In the genomic region with DNA sequence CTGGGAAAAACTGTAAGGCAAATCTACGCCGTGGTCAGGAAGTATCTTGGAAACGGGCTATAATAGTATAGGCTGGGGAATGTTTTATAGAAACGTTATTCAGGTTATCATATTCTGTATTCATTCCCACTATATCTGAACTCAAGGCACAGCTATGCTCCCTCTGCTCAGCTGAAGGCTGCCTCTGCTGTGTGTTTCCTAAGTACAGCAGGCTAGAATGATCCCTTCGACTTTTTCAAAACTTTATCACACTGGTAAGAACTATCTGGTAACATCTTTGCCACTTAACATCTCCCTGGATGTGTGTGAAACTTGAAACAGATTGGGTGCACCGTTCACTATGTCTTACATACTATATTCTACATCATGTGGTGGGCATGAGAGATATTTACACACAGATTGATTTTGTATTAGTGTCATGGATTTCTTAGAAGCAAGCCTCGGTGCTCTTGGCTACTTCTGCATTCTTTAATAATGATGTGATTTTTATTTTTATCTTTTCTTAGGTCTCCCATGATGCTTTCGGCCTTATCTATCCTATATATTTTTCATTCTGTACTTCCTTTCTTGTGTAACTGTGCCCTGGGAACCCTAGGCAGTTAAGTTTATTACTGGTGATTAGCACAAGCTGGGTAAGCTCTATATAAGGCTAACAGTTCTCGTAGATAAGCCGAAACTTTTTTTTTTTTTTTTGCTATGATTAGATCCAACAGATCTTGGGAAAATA, we compare ENCODE assay signal across 32 mouse cellular contexts. TPM values are rescaled to one million over a fixed set of nuclear protein-coding genes. Genes with fewer than 3 reads are reported as not detected.
"Had no signal": no experiment of that assay in that cellular context is flagged by ENCODE, and none has a peak within 500 bp of the region (broad histone marks: within the 10 kb centered on the region; RNA-seq: fewer than 3 reads in every experiment).

No protein-coding gene starts in this region.

- H3K9ac ChIP-seq: heart, embryonic 12.5 days; hindbrain, embryonic 12.5 days; hindbrain, embryonic 14.5 days; kidney, embryonic 15.5 days; limb, embryonic 12.5 days; liver, embryonic 13.5 days; liver, embryonic 15.5 days; liver, postnatal 0 days had no signal

- ATAC-seq: hindbrain, embryonic 16.5 days; inflammation-experienced regulatory T-cells, adult 6 months; liver, postnatal 0 days had no signal

- H3K9me3 ChIP-seq: heart, embryonic 12.5 days; hindbrain, embryonic 10.5 days; hindbrain, embryonic 12.5 days; kidney, embryonic 15.5 days; limb, embryonic 10.5 days; limb, embryonic 12.5 days; liver, embryonic 13.5 days; liver, embryonic 15.5 days had no signal

- H3K36me3 ChIP-seq: heart, embryonic 12.5 days; hindbrain, embryonic 10.5 days; hindbrain, embryonic 12.5 days; kidney, embryonic 15.5 days; limb, embryonic 10.5 days; limb, embryonic 12.5 days; liver, embryonic 13.5 days; liver, embryonic 15.5 days had no signal

- DNase-seq: gastrocnemius, postnatal 25 days; heart, postnatal 10 days; heart, postnatal 4 days; kidney, adult 11 months; kidney, adult 2 months; kidney, adult 9 months; kidney, postnatal 14 days; kidney, postnatal 36 days; layer of hippocampus, adult 9-11 months; layer of hippocampus, postnatal 36 days; liver; liver, embryonic 13.5 days; liver, postnatal 0 days had no signal

- H3K27me3 ChIP-seq: heart, embryonic 12.5 days; hindbrain, embryonic 12.5 days; kidney, embryonic 15.5 days; limb, embryonic 12.5 days; liver, embryonic 13.5 days; liver, embryonic 15.5 days had no signal

- H3K4me3 ChIP-seq: heart, embryonic 12.5 days; hindbrain, embryonic 10.5 days; hindbrain, embryonic 12.5 days; kidney, embryonic 15.5 days; limb, embryonic 10.5 days; limb, embryonic 12.5 days; liver, embryonic 13.5 days; liver, embryonic 15.5 days had no signal

- H3K4me1 ChIP-seq: heart, embryonic 12.5 days; hindbrain, embryonic 10.5 days; hindbrain, embryonic 12.5 days; kidney, embryonic 15.5 days; limb, embryonic 10.5 days; limb, embryonic 12.5 days; liver, embryonic 13.5 days; liver, embryonic 15.5 days had no signal

- H3K4me2 ChIP-seq: heart, embryonic 12.5 days; hindbrain, embryonic 12.5 days; hindbrain, embryonic 14.5 days; kidney, embryonic 15.5 days; limb, embryonic 12.5 days; liver, embryonic 11.5 days; liver, embryonic 13.5 days; liver, embryonic 15.5 days had no signal

- H3K27ac ChIP-seq: hindbrain, embryonic 10.5 days; hindbrain, embryonic 12.5 days; hindbrain, embryonic 14.5 days; kidney, embryonic 15.5 days; kidney, postnatal 0 days; limb, embryonic 10.5 days; limb, embryonic 12.5 days; liver, embryonic 13.5 days; liver, embryonic 15.5 days had no signal

RNA-seq across cellular contexts. Expression of a gene that starts 31.4 kb away (rescaled TPM):
- total RNA-seq: gastrocnemius, postnatal 25 days; gastrocnemius, postnatal 4 days; granulocyte monocyte progenitor cell, adult 5-6 weeks; layer of hippocampus, adult 18-20 months; layer of hippocampus, postnatal 14 days; layer of hippocampus, postnatal 36 days; left cerebral cortex, adult 18-20 months; left cerebral cortex, postnatal 10 days; left cerebral cortex, postnatal 25 days had no signal
